Mouse (Mus musculus) layer of hippocampus, adult 18-20 months (tissue): ENCODE results near the gene Nkx2-3. TPM values are rescaled to one million over a fixed set of nuclear protein-coding genes. Genes with fewer than 3 reads are reported as not detected.

Experiments
- DNase-seq, 2 experiments: peaks; one replicate each; pipeline ENCODE4 v3.0.0; 2022; ENCODE audit warnings: low spot score in 2 of 2
- long read RNA-seq: library from polyadenylated mRNA; stranded (forward); transcript quantifications from one replicate; pipeline ENCODE4 v2.0.0, GENCODE M21; 2021
- total RNA-seq, 2 experiments: library from RNA; stranded (reverse); gene quantifications; 2 replicates each; pipeline ENCODE4 v1.2.3; 2021

Gene Nkx2-3
- not detected for total RNA-seq
- long read RNA-seq = 0 reads

- DNase-seq = no peak
Measured at GRCm38 (mm10) chr19:43612051-43612450, at the start of gene Nkx2-3. Gene Nkx2-3 (plus strand): TSS chr19:43612325.

- no peak for DNase-seq
Measured at GRCm38 (mm10) chr19:43563166-43563565, 49.0 kb upstream of the Nkx2-3 start.

- DNase-seq = no peak
Measured at GRCm38 (mm10) chr19:43568298-43568697, 43.8 kb upstream of the Nkx2-3 start.

- DNase-seq = no peak
Measured at GRCm38 (mm10) chr19:43569133-43569532, 43.0 kb upstream of the Nkx2-3 start.

- DNase-seq = peak; percentile 24 to 78
Measured at GRCm38 (mm10) chr19:43570831-43571790, 41.0 kb upstream of the Nkx2-3 start.

- no peak for DNase-seq
Measured at GRCm38 (mm10) chr19:43579081-43579796, 32.9 kb upstream of the Nkx2-3 start.

DNA sequence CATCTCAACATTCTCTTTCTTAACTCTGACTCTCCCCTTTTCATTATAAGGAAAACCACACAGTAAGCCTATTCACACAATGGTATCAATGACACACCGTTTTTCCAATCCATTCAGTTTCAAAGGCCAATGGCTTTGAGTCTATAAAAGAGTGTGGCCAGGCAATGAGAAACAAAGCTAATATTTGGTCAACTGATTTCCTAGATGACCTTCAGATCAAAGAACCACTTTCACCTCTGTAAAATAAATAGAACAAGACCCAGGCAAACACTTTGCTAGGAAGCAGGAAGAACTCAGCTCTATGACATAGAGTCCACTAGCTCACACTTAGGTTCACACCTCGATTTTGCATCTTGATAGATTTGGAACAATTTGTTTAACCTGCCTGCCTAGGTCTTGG is 30.9 kb upstream of the Nkx2-3 start:
- DNase-seq = no peak

DNA sequence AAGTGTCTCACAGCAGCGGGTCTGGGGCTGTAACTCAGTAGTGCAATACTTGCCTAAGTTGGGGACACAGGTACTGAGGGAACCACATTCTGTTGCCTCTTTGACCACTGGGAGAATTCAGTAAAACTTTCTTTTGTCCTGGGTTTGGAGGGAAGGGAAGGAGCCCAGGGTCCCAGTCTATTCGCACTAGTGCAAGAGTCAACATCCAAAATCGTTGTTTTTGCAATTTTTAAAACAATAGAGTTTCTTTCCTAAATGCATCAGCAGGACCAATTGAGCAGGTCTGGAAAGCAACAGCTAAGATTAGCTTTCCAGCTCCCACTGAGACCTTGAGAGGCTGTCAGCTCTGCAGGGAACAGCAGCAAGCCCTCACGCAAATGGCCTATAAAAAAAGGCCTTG is 28.9 kb upstream of the Nkx2-3 start:
- no peak for DNase-seq

GRCm38 (mm10) chr19:43583595-43583994 is 28.5 kb upstream of the Nkx2-3 start:
- no peak for DNase-seq

DNA sequence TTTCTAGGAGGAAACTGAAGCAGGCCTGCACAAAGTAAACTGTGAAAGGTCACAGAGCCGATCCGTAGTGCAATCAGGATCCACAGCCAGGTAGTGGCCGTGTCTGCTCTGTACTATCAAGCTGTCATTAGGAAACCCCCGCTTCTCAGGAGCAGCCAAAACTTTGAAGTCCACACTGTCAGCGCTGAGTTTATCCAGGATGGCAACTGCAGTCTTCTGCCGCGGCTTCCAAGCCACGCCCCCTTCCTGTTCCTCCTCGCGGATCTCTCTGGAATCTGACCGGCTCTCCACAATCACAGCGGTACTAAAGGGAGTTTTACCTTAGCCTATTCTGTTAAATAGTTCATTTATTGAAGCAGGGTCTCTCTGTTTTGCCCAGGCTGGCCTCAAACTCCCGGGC is 27.3 kb upstream of the Nkx2-3 start:
- no peak for DNase-seq

DNA sequence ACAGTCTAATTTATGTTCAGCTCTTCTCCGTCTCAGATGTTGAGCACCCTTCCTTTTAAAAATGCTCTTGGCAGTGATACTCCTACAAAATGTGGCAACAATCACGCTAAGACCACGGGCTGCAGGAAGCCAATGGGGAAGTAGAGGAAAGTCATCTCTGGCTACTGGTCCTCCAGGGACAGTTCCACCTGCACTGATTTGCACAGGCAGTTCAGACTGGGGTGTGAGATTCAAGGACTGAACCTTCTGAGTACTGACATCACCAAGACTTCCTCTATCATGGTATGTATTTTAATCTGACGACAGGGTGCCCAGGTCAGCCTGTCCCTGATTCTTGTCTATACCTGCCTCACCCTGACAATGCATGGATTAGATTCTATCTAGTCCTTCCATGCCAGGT is 20.1 kb upstream of the Nkx2-3 start:
- DNase-seq = no peak

DNA sequence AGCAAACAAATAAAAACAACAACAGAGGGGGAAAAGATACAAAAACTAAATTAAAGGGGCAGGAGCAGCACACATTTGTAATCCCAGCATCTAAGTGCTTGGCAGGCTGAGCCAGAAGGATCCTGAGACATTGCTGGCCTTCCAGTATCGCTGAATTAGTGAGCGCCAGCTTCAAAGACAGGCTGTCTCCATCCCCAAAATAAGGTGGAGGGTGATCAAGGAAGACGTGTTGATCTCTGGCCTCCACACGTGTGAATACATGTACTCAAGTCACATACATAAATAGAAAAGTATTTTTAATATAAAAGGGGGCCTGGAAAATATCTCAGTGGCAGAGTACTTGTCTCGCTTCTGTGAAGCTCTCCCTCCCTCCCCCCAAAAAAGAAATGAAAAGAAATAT is 15.1 kb upstream of the Nkx2-3 start:
- DNase-seq = no peak

DNA sequence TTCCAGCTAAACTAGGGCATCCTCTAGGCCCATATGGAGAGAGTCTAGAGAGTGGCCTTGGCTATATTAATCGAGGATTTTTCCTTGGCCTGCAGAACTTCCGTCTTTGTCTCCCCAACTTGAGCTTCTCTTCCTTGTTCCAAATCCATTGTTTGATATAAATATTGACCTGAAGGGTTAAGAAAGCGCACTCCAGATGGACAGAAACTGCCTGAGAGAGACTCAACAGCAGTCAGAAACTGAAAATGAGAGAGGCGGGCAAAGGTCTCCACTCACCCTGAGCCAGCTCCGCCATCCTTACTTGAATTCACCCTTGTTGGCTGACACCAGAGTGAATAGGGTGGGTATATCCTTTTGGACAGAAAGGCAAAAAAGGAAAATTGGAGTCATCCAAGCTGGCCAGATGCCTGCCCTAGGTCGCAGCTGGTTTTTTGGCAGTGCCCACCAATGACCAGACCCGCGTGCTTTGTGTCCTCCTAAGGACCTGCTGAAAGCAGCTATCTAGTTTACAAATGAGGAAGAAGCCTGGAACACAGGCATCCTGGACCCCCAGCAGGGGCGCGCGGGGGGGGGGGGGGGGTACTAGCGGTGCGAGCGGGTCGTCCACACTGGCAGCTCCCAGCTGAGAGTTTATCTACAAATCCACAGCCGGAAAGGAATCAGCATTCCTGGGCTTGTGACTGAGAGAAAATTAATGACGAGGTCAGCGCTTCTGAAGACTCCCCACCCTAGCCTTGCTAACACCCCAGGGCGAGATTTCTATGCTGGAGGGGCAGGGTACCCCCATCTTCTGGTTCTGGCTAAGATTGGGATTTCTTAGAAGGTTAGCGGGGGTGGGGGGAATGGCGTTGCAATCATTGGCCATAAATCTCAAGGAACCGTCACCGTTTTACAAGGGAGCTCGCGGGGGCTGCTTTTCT is 13.1 kb upstream of the Nkx2-3 start:
- DNase-seq = no peak

DNA sequence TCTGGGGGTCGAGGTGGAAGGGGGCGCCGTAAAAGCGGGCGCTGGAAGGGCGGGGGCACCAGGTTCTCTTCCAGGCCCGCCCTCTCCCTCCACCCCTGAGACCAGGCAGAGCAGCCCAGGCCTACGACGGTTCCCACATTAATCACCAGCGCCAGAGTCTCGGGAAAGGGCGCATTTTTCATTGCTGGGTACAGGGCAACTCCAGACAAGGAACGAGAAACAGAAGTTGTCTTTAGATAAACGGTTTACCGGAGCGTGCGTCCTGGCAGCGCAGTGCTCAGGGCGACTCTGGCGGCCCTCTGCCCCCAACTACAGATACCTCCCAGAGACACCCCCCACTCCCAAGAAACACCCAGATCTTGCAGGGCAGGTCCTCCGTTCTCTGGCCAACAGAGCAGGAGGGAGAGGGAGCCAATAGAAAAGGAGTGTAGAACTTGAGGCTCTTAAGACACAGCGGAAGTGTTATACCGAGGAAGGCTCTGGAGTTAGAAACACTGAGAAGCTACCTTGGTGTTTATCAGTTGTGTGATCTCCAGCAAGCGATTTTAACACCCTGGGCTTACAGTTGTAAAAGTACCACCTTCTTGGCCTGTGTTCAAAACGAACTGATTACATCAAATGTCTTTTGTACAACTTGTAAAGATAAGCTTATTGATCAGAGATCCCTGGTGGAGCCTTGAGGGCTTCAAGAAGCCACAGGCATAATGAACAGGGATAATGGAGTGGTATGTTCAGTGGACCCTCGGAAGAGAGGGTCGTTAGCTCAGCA is 12.2 kb upstream of the Nkx2-3 start:
- DNase-seq = no peak

- no peak for DNase-seq
Measured at GRCm38 (mm10) chr19:43600545-43601331, 11.4 kb upstream of the Nkx2-3 start.

DNA sequence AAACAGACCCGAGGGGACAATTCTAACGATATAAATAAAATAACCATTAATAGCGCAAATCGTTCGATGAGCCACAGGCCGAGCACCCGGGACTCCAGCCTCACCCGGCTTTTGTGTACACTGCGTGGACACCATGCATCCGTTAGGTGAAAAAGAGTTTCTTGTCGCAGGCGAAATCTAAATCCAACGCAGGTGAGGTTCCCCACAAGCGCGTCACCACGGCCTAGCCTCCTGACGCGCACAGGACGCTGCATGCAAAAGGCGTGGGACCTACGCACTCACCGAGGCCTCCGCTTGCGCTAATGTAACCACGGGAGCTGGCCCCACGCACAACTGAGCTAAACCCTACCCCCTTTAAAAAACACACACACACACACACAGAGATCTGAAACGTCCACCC is 10.7 kb upstream of the Nkx2-3 start:
- no peak for DNase-seq

GRCm38 (mm10) chr19:43601996-43602590 is 10.0 kb upstream of the Nkx2-3 start:
- DNase-seq = no peak

DNA sequence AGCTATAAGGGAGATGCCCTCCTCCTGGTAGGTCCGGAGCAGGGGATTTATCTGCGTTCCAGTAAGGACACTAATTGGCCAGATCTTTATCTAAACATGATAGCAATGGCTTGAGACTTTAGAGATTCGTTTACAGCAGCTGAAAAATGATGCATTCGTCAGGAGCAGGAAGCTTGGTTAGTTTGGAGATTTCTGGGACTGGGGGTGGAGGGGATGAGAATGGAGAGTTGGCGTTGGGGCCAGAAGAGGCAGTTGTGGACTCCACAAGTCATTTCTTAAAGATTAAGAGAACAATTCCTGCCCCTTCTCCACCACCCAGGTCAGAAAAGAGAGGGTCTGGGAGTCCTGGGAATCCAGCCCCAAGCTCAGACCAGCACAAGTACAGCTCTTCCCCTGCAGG is 8.6 kb upstream of the Nkx2-3 start:
- no peak for DNase-seq

- DNase-seq = no peak
Measured at GRCm38 (mm10) chr19:43604492-43605120, 7.5 kb upstream of the Nkx2-3 start.
